Mouse (Mus musculus) layer of hippocampus, adult 2 months (tissue): ENCODE data around the gene Arid5b. TPM values are rescaled to one million over a fixed set of nuclear protein-coding genes. Genes with fewer than 3 reads are reported as not detected.

Experiments used
- DNase-seq, 2 experiments: peaks; one replicate each; pipeline ENCODE4 v3.0.0; 2022; ENCODE audit warnings: low spot score in 2 of 2
- H3K27ac ChIP-seq: fragments of 200-600 bp; 2 replicates; pipeline ENCODE4 v1.8.1; 2022
- H3K4me3 ChIP-seq: fragments of 200-600 bp; 2 replicates; pipeline ENCODE4 v1.8.1; 2022; ENCODE audit warnings: mild to moderate bottlenecking
- CTCF ChIP-seq: fragments of 200-600 bp; conservative IDR thresholded peaks from 2 replicates; pipeline ENCODE4 v1.8.1; 2022; ENCODE audit warnings: antibody characterized with exemption, mild to moderate bottlenecking, moderate library complexity
- total RNA-seq, 2 experiments: library from RNA; stranded (reverse); gene quantifications; 2 replicates each; pipeline ENCODE4 v1.2.3; 2021

The Arid5b gene
- total RNA-seq, 2 experiments from 2014 or later: 25.5 to 27.2 TPM

DNA sequence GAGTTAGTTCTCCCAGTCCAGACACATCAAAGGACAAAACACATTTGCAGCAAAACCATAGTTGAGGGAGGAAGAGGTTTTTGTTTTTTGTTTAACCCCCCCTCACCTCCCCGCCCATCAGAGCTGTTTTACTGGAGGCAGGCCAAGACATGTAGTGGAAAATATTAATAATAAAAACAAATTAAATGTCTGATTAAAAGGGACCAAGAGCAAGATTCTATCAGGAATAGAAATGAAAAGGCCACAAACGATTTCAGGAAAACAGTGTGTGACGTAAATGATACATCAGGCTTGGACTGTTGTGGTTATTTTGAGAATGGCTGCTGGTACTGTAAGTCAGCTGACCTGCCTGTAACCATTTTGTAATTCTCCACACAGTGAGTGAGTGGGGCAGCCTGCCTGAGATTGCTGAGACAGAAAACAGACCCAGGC lies 85.7 kb downstream of the Arid5b start:
- no peak for DNase-seq
- Histone ChIP-seq H3K4me3 (no peak overlapping the region), H3K27ac (peak overlapping the region; percentile 85)
- no peak for TF ChIP-seq CTCF

DNA sequence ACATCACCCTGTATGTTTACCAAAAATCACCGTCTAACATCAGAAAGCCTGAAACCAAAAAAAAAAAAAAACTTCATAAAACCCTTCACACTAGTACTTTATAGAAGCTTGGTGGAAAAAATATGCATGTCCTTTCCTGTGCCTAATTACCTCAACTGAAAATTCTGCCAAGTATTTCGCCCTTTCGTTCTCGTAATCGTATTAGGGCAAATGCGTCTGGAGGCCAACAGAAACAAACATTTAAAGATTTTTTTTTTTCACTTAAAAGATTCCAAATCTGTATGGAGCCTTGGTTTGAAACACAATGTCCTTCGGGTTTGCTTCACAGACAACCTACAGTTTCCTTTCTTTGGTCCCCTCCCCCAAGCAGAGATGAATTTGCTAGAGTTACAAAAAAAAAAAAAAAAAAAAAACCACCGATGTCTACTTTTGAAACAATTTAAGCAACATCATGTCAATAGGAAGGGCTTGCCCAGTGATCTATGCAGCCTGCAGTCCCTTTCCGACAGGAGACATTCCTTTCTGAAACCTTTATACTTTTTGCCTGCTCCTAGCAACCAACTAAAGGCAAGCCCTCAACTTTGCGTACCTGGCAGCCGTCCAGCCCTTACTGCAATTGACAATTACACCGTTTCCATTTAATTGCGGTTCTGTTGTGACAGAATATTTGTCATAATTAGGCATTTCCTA lies 86.7 kb downstream of the Arid5b start:
- Histone ChIP-seq H3K4me3 (peak overlapping the region; percentile 51), H3K27ac (peak overlapping the region; percentile 85)
- DNase-seq: peak in 1 of 2 experiments; percentile 57
- no peak for TF ChIP-seq CTCF

DNA sequence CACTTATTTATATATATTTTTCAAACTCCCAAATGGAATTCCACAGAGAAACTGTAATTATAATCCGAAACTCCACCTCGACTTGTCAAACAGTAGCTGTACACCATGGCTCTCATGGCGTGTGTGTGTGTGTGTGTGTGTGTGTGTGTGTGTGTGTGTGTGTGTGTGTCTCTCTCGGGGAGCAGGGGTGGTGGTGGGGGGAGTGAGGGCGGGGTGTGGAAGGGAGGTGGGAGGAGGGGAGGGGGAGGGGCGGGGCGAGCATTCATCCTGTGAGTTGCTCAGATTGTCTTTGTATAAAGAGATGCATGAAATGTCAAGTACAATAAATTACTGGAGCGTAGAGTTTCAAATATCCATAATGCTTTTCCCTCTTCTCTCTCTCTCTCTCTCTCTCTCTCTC lies 87.4 kb downstream of the Arid5b start:
- no peak for TF ChIP-seq CTCF
- peak overlapping the region; percentile 51; the same call in 1 of the 2 replicates for H3K4me3 ChIP-seq

DNA sequence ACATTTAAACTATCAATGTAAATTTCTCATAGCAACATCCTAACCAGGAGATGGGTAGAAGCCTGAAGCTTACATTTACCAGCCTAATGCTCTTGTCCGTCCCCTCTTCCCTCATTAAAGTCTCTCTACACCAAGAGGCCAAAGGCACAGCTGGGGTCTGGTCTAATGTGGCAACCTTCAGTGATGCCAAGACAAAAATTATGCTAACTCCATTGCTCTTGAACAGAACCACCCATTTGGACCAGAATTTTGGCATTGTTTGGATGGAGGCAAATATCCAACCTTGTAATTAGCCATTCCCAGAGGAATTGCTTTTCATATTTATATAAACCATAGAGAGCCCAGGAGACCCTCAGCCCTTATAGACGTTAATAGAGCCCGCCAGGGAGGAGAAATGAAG lies 88.7 kb downstream of the Arid5b start:
- TF ChIP-seq CTCF: no peak
- no peak overlapping the region for H3K4me3 ChIP-seq

More for the DNA sequence above, 87.4 kb downstream of the Arid5b start:
- DNase-seq: no peak
- peak overlapping the region; percentile 85 for H3K27ac ChIP-seq

DNA sequence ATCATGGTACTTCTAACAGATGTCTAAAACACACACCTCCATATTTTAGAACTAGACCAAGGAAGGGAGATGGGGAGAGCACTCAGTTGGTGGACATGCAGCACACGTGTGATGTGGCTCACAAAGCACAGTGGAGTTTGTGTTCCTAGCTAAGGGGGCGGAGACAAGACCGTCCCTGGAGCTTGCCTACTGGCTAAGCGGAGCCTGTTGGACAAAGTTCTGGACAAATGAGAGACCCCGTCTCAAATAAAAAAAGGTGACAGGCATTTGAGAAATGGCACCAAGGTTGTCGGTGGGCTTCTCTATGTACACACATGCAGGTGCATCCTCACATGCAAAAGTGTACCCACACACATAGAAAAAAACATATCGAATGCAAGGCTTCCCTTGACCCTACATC lies 95.4 kb downstream of the Arid5b start:
- TF ChIP-seq CTCF: no peak
- Histone ChIP-seq H3K27ac (peak overlapping the region; percentile 51), H3K4me3 (no peak overlapping the region)
- DNase-seq: no peak

More for the DNA sequence above, 88.7 kb downstream of the Arid5b start:
- no peak for DNase-seq
- peak overlapping the region; percentile 36; the same call in 1 of the 2 replicates for H3K27ac ChIP-seq

DNA sequence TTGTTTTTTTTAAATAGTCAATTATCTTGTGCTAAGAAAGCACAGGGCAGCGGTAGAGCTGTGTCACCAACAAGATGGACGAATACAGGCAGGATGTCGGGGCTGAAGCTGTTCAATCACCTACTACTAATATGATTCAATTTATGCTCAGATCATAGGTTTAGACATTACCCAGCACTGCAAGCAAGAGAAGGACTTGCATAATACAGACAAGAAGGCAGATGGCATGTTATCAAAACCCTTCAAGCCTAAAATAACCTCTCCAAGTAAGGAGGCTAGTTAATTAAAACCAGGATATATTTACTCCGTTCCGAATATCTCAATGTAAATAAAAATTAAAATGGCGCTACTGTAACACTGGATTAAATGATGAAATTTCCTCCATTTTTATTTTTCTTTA lies 96.3 kb downstream of the Arid5b start:
- DNase-seq: no peak
- TF ChIP-seq CTCF: no peak
- Histone ChIP-seq H3K4me3 (no peak overlapping the region), H3K27ac (peak overlapping the region; percentile 43)

DNA sequence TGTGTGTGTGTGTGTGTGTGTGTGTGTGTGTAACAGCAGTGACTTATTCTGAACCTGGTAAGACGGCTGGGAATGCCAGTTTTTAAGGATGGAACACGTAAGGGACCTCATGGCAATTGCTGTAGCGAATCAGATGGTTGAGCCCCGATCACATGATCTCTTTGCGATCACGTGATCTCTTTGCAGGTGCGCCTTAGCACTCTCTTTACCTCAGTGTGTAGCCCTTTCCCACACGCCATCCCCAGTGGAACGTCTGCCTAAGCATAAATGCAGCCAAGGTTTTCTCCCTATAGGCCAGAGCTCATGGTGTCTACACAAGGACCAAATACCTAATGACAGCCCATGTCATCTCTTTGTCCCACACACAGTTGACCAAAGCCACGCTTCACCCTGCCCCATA lies 97.4 kb downstream of the Arid5b start:
- DNase-seq: no peak
- no peak overlapping the region for H3K4me3 ChIP-seq
- no peak for TF ChIP-seq CTCF
- H3K27ac ChIP-seq: no peak overlapping the region

DNA sequence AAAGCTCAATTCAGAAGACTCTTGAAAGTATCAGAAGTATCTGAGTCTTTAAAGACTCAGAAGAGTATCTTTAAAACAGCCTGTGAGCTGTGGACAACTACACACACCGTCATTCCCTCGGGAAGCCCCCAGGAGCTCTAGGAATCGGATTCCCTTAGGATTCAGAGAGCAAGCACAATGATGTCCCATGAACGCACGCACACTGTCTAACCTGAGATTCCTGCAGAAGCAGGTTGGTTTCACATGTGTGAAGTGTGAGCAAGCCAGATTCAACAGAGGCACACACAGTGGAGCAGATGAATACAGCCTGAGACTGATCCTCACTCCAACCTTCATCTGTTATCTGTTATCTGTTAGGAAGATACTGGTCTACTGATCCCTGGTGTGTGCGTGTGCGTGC lies 97.8 kb downstream of the Arid5b start:
- no peak for DNase-seq
- TF ChIP-seq CTCF: no peak
- H3K27ac ChIP-seq: no peak overlapping the region
- H3K4me3 ChIP-seq: no peak overlapping the region

DNA sequence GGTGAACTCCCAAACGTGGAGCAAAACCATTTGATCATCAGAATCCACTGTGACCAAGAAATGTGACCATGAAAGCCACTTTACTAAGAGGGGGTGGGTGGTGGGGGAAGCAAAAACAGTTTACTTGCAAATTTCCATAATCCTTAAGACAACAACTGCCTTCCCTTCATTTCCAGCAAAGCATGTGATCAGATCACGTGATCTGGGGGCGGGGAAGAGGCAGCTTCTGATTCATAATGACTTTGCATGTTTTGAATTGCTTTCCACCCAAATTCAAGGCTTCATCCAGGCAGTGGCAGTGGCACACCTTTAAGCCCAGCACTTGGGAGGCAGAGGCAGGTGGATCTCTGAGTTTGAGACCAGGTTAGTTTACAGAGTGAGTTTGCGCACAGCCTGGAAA lies 98.4 kb downstream of the Arid5b start:
- DNase-seq: no peak
- H3K4me3 ChIP-seq: no peak overlapping the region
- H3K27ac ChIP-seq: no peak overlapping the region
- no peak for TF ChIP-seq CTCF

DNA sequence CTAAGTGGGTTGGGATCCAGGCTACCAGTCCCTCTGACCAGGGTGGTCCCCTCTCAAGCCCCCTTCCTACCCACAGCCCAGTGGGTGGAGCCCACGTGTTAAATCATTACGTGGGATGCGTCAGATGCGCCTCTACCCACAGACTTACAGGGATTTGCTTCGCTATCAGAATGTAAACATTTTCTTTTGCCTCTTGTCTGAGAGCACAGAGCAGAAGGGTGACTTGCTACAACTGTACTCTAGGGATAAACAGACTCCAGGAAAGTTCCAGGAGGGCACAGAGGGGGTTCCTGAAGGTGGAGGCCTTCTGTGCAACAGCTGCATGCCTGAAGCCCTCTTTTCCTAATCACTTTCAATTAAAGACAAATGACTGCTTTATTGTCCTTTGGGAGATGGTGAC lies 98.8 kb downstream of the Arid5b start:
- TF ChIP-seq CTCF: no peak
- DNase-seq: no peak
- Histone ChIP-seq H3K27ac (no peak overlapping the region), H3K4me3 (no peak overlapping the region)

DNA sequence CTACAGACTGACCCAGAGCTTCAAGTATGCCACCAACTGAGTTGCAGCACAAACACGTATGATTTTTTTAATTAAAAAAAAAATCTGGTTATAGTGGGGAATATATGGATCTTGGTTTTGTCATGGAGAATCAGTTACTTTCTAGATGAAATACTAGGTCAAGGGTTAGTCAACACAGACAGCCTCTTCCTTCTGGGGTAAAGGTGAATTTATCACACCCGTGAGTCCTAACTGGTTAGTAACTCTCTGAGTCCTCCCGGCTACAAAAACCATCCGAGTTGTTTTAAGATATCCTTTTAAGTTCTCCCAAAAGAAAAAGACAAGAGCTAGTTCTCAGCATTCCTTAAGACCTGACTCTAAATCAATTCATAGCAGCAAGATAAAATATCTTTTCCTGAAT lies 99.2 kb downstream of the Arid5b start:
- TF ChIP-seq CTCF: no peak

DNA sequence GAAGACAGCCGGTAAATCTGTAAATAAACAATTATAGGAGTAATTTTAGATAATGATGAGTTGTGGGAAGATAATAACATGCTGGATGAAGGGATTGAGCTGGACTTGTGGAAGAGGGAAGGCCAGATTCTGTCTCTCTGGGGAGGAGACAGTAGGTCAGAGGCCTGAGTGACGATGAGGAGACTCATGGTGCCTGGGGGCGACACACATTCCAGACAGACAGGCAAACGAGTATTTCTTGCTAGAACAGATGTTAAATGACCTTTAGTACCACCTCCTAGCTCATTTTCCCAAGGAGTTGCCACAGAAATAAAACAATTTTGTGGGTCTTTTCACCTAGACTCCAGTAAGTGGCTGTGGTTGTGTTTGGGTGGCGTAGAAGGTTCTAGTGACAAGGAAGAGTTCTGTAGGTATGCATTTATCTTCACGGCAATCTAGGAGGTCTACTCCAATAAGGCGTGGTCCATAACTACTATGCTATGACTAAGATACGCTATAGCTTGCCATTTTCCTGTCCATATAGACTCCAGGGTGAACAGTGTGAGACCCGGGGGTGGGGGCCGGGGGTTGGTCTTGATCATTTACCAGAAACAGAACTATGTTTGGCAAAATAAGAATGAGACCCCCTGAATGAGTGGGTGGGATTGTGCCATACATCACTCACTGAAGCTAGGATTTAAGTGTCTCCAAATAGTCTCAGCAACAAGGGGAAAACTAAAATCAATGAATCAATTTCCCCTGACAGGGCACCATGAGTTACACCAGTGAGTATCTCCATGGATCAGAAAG lies 100.6 kb downstream of the Arid5b start:
- no peak for TF ChIP-seq CTCF
- no peak overlapping the region for H3K27ac ChIP-seq
- no peak for DNase-seq
- H3K4me3 ChIP-seq: no peak overlapping the region

More for the DNA sequence above, 99.2 kb downstream of the Arid5b start:
- no peak for DNase-seq
- H3K4me3 ChIP-seq: no peak overlapping the region
- no peak overlapping the region for H3K27ac ChIP-seq

DNA sequence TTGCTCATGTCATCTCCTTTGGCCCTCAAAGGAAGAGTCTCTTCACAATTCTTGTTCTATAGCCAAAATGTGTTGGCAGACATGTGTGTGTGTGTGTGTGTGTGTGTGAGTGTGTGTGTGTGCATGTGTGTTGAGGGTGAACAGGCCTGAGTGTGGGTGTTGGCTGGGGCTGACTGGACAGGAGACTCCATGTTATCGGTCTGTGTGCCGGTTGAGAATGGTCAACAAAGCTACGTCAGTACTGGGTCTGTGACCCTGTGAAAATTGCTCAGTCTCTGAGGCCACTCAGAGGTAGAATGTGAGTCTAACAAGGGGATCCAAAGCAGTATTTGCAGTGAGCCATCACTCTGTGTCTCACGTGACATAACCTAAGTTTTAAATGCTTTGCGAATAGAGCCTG lies 102.7 kb downstream of the Arid5b start:
- DNase-seq: no peak
- no peak for TF ChIP-seq CTCF
- no peak overlapping the region for H3K27ac ChIP-seq
- H3K4me3 ChIP-seq: no peak overlapping the region

DNA sequence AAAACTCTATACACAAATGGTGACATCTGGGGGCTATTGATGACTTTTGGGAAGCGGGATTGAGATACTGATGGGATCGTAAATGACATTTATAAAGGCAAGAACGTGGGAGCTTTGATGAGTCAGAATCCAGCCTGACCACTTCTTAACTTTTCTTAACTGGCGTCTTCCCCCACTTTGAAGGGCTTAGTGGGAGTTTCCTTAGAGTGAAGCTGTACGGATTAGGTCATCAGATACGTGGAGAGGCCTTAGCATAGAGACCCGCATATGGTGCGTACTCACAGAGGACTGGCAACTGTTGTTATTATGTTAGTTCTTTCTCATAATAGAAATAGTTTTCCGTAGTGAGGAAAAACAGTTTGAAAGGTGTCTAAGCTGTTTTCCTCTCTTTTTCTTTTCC lies 104.9 kb downstream of the Arid5b start:
- no peak for TF ChIP-seq CTCF
- no peak for DNase-seq
- Histone ChIP-seq H3K4me3 (no peak overlapping the region), H3K27ac (no peak overlapping the region)
